Mouse (Mus musculus) limb, embryonic 14.5 days (tissue): ENCODE results near the gene Mettl2. TPM values are rescaled to one million over a fixed set of nuclear protein-coding genes. Genes with fewer than 3 reads are reported as not detected.
A peak's percentile ranks its signal among the peaks of the same experiment; 100 is the strongest.

Experiments used
- ATAC-seq: fragments of 200-750 bp; cut with Nextera tagmentation; 2 replicates; pipeline ENCODE4 v1.8.0; 2017; ENCODE audit warnings: low read depth, moderate number of reproducible peaks, moderate TSS enrichment; ENCODE audit not compliant: low FRiP score
- DNase-seq: peaks from one replicate; pipeline ENCODE4 v3.0.0-alpha.2; 2015; ENCODE audit warnings: low spot score
- H3K27ac ChIP-seq: fragments of 300-500 bp; sonication (generic); replicated peaks from 2 replicates; pipeline ENCODE4 v1.5.1; 2014; ENCODE audit warnings: low read depth, mild to moderate bottlenecking, low read length, moderate library complexity, mixed read lengths
- H3K27me3 ChIP-seq: fragments of 300-500 bp; sonication (generic); 2 replicates; pipeline ENCODE4 v1.6.1; 2014; ENCODE audit warnings: low read length, mixed read lengths; ENCODE audit not compliant: control insufficient read depth, insufficient read depth
- H3K36me3 ChIP-seq: fragments of 300-500 bp; sonication (generic); 2 replicates; pipeline ENCODE4 v1.6.1; 2014; ENCODE audit warnings: mild to moderate bottlenecking, low read length, moderate library complexity, mixed read lengths; ENCODE audit not compliant: control insufficient read depth, insufficient read depth
- H3K4me1 ChIP-seq: fragments of 300-500 bp; sonication (generic); 2 replicates; pipeline ENCODE4 v1.6.1; 2014; ENCODE audit warnings: antibody characterized with exemption, low read length, mixed read lengths; ENCODE audit not compliant: control insufficient read depth, insufficient read depth
- H3K4me2 ChIP-seq: fragments of 300-500 bp; sonication (generic); replicated peaks from 2 replicates; pipeline ENCODE4 v1.6.1; 2014; ENCODE audit warnings: low read depth, mild to moderate bottlenecking, low read length, moderate library complexity; ENCODE audit not compliant: severe bottlenecking
- H3K4me3 ChIP-seq: fragments of 300-500 bp; sonication (generic); replicated peaks from 2 replicates; pipeline ENCODE4 v1.5.1; 2014; ENCODE audit warnings: low read length
- H3K9ac ChIP-seq: fragments of 300-500 bp; sonication (generic); 2 replicates; pipeline ENCODE4 v1.6.1; 2014; ENCODE audit warnings: mild to moderate bottlenecking, low read depth, low read length, moderate library complexity; ENCODE audit not compliant: severe bottlenecking
- H3K9me3 ChIP-seq: fragments of 300-500 bp; sonication (generic); 2 replicates; pipeline ENCODE4 v1.6.1; 2016; ENCODE audit warnings: low read length; ENCODE audit not compliant: control insufficient read depth
- POLR2A ChIP-seq: fragments of 200-500 bp; IDR thresholded peaks from 2 replicates; pipeline ENCODE4 v1.8.0; 2012; ENCODE audit warnings: inconsistent platforms, mild to moderate bottlenecking, moderate library complexity, borderline replicate concordance; ENCODE audit not compliant: insufficient read depth, insufficient read length; ENCODE audit errors: extremely low read depth
- WGBS: fragments of 180-500 bp; shearing (Covaris S2); extraction: QIAGEN DNeasy Blood & Tissue Kit; methylation state at CpG from one replicate; pipeline ENCODE4 v1.1.7; 2014; 5-methylcytosine and 5-hydroxymethylcytosine counted together
- polyA plus RNA-seq, 2 experiments: library from polyadenylated mRNA; depleted of rRNA in 1 of 2; stranded (reverse) in 1 of 2; unstranded in 1 of 2; fragments of >200 nt; fragmentation: Nextera tagmentation in 1 of 2; extraction: Ambion mirVana in 1 of 2; gene quantifications; 2 replicates each; pipeline versions ENCODE4 v1.2.1 to v1.2.3; 2012 to 2014

Mettl2 gene
- polyA plus RNA-seq, 2 experiments = 31.9 to 41.4 TPM

- DNase-seq (no peak), ATAC-seq (no peak)
- Histone ChIP-seq H3K4me3 (no peak overlapping the region; the same call in 1 of the 2 replicates), H3K27me3 (no peaks in the 10 kb centered on the region), H3K27ac (no peak overlapping the region), H3K4me1 (peaks cover 16% of the 10 kb centered on the region), H3K9ac (no peak overlapping the region), H3K36me3 (peaks cover 9% of the 10 kb centered on the region), H3K9me3 (no peaks in the 10 kb centered on the region), H3K4me2 (peak overlapping the region; percentile 70; the same call in 1 of the 2 replicates)
- WGBS = 89% methylated on average over 4 of the region's 4 CpGs
- TF ChIP-seq POLR2A = no peak
Measured at GRCm38 (mm10) chr11:105179523-105179922, 53.3 kb downstream of the Mettl2 start.

GRCm38 (mm10) chr11:105180471-105181091 lies 54.4 kb downstream of the Mettl2 start:
- ATAC-seq (peak; percentile 13; the same call in 1 of the 2 replicates), DNase-seq (no peak)
- TF ChIP-seq POLR2A = no peak
- H3K36me3 ChIP-seq = peaks cover 18% of the 10 kb centered on the region
- H3K27me3 ChIP-seq = no peaks in the 10 kb centered on the region
- peak overlapping the region; percentile 94 for H3K4me3 ChIP-seq
- H3K9me3 ChIP-seq = no peaks in the 10 kb centered on the region
- WGBS = under 1% methylated on average over 24 of the region's 35 CpGs
- peaks cover 16% of the 10 kb centered on the region for H3K4me1 ChIP-seq
- peak overlapping the region; percentile 99 for H3K9ac ChIP-seq
- H3K27ac ChIP-seq = peak overlapping the region; percentile 93
- H3K4me2 ChIP-seq = peak overlapping the region; percentile 70

- Histone ChIP-seq H3K36me3 (peaks cover 23% of the 10 kb centered on the region), H3K9ac (peak overlapping the region; percentile 99), H3K27ac (peak overlapping the region; percentile 94), H3K9me3 (no peaks in the 10 kb centered on the region), H3K4me1 (peaks cover 16% of the 10 kb centered on the region), H3K4me2 (peak overlapping the region; percentile 70), H3K4me3 (peak overlapping the region; percentile 94), H3K27me3 (no peaks in the 10 kb centered on the region)
- ATAC-seq (peak; percentile 97), DNase-seq (peak; percentile 94)
- peak; percentile 86 for TF ChIP-seq POLR2A
- WGBS = 2% methylated on average over 29 of the region's 60 CpGs
Measured at GRCm38 (mm10) chr11:105181126-105181637, 55.0 kb downstream of the Mettl2 start.

DNA sequence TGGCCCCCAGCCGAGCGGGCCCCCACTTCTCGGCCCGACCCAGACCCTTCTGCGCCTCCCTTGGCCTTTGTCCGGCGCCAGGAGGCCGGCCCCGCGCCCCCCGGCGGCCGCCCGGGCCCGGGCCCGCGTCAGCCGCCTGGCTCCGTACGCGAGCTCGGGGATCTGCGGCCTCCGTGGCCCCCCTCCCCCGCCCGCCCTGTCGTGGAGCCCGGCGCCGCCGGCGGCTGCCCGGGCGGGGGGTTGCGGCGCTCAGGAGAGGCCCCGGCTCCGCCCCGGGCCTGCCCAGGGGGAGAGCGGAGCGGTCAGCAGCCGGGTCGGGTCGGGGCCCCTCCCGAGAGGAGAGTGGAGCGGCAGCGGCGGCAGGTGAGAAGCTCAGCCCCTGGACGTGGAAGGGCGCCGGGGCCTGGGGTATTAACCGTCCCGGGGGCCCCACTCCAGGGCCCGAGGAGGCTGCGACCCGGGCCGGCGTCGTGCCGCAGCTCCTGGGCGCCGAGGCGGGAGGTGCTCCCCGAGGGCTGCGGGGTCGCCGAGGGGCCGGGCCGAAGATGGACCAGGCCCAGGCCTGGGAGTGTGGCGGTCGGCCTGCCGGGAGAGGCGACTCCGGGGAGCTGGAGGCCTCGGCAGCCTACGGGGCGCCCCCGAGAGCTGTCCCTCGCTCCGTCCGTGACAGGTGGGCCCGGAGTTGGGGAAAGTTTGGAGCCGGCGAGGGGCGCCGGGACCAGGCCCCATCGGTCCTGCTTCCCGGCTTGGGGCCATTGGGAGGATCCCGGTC lies 55.6 kb downstream of the Mettl2 start:
- ATAC-seq = peak; percentile 44

DNA sequence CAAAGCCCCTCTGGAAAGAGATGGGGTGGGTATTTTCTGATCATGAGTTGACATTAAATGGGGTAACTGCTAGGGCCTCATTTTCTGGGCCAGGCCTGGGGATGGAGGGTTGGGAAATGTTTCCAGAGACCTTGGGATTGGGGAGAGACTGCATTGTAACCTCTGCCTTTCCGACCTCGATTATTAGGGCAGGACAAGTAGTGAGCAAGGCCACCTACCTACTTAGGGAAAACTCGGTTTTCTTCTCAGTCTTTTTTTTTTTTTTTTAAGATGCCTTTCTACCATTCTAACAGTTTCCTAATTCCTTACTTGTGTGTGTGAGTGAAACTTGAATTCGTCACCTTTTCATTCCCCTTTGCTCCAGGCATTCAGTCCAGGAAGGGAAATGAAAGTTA lies 56.2 kb downstream of the Mettl2 start:
- Histone ChIP-seq H3K27me3 (no peaks in the 10 kb centered on the region), H3K9me3 (no peaks in the 10 kb centered on the region), H3K27ac (peak overlapping the region; percentile 94), H3K4me2 (peak overlapping the region; percentile 66), H3K4me1 (peaks cover 16% of the 10 kb centered on the region), H3K9ac (peak overlapping the region; percentile 99), H3K36me3 (peaks cover 23% of the 10 kb centered on the region), H3K4me3 (peak overlapping the region; percentile 94)
- 3% methylated on average over 4 of the region's 4 CpGs for WGBS
- ATAC-seq (no peak), DNase-seq (no peak)
- TF ChIP-seq POLR2A = no peak

More for the DNA sequence above, 55.6 kb downstream of the Mettl2 start:
- no peak for DNase-seq
- H3K4me1 ChIP-seq = peaks cover 16% of the 10 kb centered on the region
- whole genome bisulfite sequencing = 9% methylated on average over 42 of the region's 89 CpGs
- peak overlapping the region; percentile 94 for H3K27ac ChIP-seq
- H3K36me3 ChIP-seq = peaks cover 23% of the 10 kb centered on the region
- peak overlapping the region; percentile 94 for H3K4me3 ChIP-seq
- peak overlapping the region; percentile 66 for H3K4me2 ChIP-seq
- H3K9me3 ChIP-seq = no peaks in the 10 kb centered on the region
- H3K9ac ChIP-seq = peak overlapping the region; percentile 99
- H3K27me3 ChIP-seq = no peaks in the 10 kb centered on the region
- TF ChIP-seq POLR2A = no peak
